Mouse (Mus musculus): ENCODE data around the gene Gsto1.

- no peak for TF ChIP-seq CTCF (IDR thresholded peaks at IDR 0.05; ENCODE audit: low read depth, low read length)
- no peak for TF ChIP-seq POLR2A (IDR thresholded peaks at IDR 0.05; ENCODE audit: extremely low read depth, insufficient read depth, low read length)
Measured at GRCm38 (mm10) chr19:47881538-47881937, 26.8 kb downstream of the Gsto1 start.

Data from liver, adult 2 months (tissue).